Mouse (Mus musculus): ENCODE data around the gene Egfl6. TPM values are rescaled to one million over a fixed set of nuclear protein-coding genes. Genes with fewer than 3 reads are reported as not detected.
A peak's percentile ranks its signal among the peaks of the same experiment; 100 is the strongest.

Gene Egfl6
- polyA plus RNA-seq, 1 experiment from 2014 or later, result 4.8 TPM

DNA sequence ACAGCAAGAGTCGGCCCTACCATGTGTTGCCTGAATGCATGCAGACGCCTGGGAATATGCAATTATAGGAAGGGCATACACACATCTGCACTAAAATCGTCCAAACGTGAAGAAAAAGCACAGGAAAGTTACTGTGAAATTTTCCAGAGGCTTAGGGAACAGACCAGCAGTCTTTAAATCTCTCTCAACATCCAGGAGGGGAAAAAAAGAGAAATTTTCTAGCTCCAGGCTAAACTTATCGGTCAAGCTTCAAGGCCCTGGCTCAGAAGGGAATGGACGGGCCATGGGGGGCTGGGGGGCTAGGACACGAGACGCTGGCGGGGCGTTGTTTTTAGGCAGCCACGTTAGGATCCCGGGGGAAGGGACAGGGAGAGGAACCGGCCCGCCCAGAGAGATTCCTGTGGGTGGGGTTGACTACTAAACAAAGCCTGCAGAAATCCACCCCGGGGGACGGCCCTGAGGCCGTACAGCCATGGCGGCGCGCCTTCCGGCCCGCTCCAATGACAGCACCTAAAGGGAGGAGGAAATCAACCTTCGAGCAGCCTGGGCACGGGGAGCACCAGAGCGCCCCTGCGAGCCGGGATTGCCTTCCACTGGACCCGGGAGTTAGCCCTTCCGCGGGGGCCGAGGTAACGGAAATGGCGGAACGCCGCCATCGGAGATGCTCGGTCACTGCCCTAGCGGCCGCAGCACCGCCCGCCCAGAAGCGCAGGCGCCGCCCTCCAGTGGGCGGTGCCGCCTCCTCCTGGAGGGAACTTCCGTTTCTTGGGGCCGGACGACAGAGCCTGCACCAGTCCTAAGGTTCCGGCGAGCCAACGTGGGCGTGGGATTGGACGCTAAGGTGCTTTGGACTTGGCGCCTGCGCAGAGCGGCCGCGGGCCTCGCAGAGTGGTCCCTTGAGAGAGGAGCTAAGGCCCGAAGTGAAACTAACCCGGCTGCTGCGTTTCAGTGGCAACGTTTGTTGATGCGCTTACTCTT, 75.5 kb downstream of the Egfl6 start:
- 17% methylated on average over 37 of the region's 65 CpGs for WGBS
- peak overlapping the region; percentile 56 for H3K4me3 ChIP-seq (ENCODE audit: low read length)
- ATAC-seq, result peak; percentile 99
- H3K36me3 ChIP-seq (ENCODE audit: control insufficient read depth, insufficient read depth, low read length), result no peaks in the 10 kb centered on the region
- no peaks in the 10 kb centered on the region for H3K4me1 ChIP-seq (ENCODE audit: control insufficient read depth, insufficient read depth, low read depth, low read length)
- no peaks in the 10 kb centered on the region for H3K9me3 ChIP-seq (ENCODE audit: control insufficient read depth, low read length)
- peak overlapping the region; percentile 55 for H3K4me2 ChIP-seq (ENCODE audit: low read length)
- H3K27me3 ChIP-seq (replicated peaks; ENCODE audit: control insufficient read depth, insufficient read depth, low read length), result no peaks in the 10 kb centered on the region
- H3K9ac ChIP-seq (ENCODE audit: low read depth, low read length), result peak overlapping the region; percentile 80
- H3K27ac ChIP-seq (ENCODE audit: low read depth, low read length), result peak overlapping the region; percentile 98

DNA sequence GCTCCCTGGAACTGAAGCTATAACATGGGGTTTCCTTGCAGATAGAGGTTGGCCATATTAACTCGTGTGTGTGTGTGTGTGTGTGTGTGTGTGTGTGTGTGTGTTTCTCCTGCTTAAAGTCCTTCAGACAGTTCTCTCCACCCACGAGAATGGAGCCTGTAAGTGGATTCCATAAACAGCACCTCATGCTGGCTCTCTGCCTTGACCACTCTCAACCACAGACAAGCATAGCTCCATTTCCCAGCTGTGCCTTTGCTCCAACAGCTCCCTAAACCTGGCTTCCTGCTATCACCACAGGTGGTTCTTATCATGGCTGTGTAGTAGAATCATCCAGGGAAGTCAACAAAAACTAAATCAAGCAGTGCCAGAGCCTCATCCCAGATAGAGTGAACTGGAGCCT, 81.1 kb downstream of the Egfl6 start:
- Histone ChIP-seq H3K9me3 (ENCODE audit: control insufficient read depth, low read length) (no peaks in the 10 kb centered on the region), H3K4me3 (ENCODE audit: low read length) (no peak overlapping the region), H3K4me2 (ENCODE audit: low read length) (no peak overlapping the region), H3K27me3 (replicated peaks; ENCODE audit: control insufficient read depth, insufficient read depth, low read length) (no peaks in the 10 kb centered on the region), H3K9ac (ENCODE audit: low read depth, low read length) (no peak overlapping the region), H3K4me1 (ENCODE audit: control insufficient read depth, insufficient read depth, low read depth, low read length) (no peaks in the 10 kb centered on the region), H3K27ac (ENCODE audit: low read depth, low read length) (no peak overlapping the region), H3K36me3 (ENCODE audit: control insufficient read depth, insufficient read depth, low read length) (no peaks in the 10 kb centered on the region)
- no peak for ATAC-seq
- WGBS, result 80% methylated on average over 2 of the region's 2 CpGs

DNA sequence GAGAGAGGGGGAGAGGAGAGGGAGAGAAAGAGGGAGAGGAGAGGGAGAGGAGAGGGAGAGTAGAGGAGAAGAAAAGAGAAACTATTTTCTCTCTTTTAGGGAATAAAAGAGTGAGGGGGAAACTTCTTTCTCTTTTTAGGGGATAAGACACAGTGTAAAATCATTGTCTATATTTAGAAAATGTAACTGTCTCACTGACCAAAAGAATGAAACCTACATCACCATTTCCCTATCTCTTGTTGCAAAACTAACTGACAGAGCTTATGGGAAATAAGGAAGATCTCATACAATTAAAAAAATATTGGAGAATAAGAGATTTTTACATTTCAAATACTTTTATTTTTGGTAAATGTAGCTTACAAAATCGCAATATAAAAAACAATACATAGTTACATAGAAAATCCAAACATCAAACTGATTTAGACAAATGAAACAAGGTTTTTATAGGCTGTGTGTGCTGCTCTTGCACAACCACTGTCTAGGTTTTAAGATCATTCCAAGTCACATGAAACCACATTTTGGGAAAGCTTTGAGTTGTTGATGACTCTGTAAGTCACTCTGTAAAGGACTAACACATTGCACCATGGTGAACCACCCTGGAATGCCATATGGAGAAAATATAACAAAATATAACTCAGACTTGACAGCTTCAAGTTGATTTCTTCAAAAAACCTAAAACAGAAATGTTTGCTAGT, 85.9 kb downstream of the Egfl6 start:
- H3K4me1 ChIP-seq (ENCODE audit: control insufficient read depth, insufficient read depth, low read depth, low read length), result no peaks in the 10 kb centered on the region
- no peak overlapping the region for H3K4me2 ChIP-seq (ENCODE audit: low read length)
- no peaks in the 10 kb centered on the region for H3K36me3 ChIP-seq (ENCODE audit: control insufficient read depth, insufficient read depth, low read length)
- H3K9me3 ChIP-seq (ENCODE audit: control insufficient read depth, low read length), result no peaks in the 10 kb centered on the region
- no peak for ATAC-seq
- no peak overlapping the region for H3K9ac ChIP-seq (ENCODE audit: low read depth, low read length)
- WGBS, result 67% methylated on average over 1 of the region's 1 CpGs
- no peak overlapping the region for H3K27ac ChIP-seq (ENCODE audit: low read depth, low read length)
- no peaks in the 10 kb centered on the region for H3K27me3 ChIP-seq (replicated peaks; ENCODE audit: control insufficient read depth, insufficient read depth, low read length)
- H3K4me3 ChIP-seq (ENCODE audit: low read length), result no peak overlapping the region

DNA sequence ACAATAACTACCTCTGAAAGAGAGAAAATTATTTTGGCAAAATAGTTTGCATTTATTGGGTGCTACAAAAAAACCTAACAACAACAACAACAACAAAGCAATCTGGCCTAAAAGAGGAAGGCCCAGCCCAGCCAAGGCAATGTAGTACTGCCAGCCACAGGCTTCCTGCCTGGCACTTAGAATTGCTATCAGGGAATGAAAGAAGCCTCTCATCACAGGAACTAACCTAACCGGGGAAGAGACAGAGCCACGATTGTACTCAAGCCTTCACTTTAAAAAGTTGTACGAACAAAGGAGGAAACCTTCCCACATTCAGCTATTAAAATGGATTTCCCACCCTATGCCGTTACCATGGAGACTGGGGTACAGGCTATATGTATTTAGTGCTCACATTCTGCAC, 87.7 kb downstream of the Egfl6 start:
- H3K36me3 ChIP-seq (ENCODE audit: control insufficient read depth, insufficient read depth, low read length), result no peaks in the 10 kb centered on the region
- WGBS, result 34% methylated on average over 4 of the region's 4 CpGs
- no peak overlapping the region for H3K4me2 ChIP-seq (ENCODE audit: low read length)
- no peak overlapping the region for H3K4me3 ChIP-seq (ENCODE audit: low read length)
- H3K27ac ChIP-seq (ENCODE audit: low read depth, low read length), result no peak overlapping the region
- no peaks in the 10 kb centered on the region for H3K27me3 ChIP-seq (replicated peaks; ENCODE audit: control insufficient read depth, insufficient read depth, low read length)
- no peak overlapping the region for H3K9ac ChIP-seq (ENCODE audit: low read depth, low read length)
- no peaks in the 10 kb centered on the region for H3K4me1 ChIP-seq (ENCODE audit: control insufficient read depth, insufficient read depth, low read depth, low read length)
- no peaks in the 10 kb centered on the region for H3K9me3 ChIP-seq (ENCODE audit: control insufficient read depth, low read length)
- peak; percentile 40; the same call in 1 of the 2 replicates for ATAC-seq

DNA sequence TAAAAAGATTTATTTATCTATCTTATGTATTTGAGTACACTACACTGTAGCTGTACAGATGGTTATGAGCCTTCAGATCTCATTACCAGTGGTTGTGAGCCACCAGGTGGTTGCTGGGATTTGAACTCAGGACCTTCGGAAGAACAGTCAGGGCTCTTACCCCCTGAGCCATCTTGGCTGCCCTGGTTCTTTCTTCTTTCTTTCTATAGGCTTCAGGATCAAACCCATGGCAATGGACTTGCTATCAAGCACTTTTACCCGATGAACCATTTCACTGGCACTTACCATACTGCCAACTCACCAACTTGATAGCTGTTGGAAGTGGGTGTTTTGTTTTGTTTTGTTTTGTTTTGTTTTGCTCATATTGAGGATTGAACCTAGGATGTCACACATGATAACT, 90.5 kb downstream of the Egfl6 start:
- H3K9ac ChIP-seq (ENCODE audit: low read depth, low read length), result no peak overlapping the region

DNA sequence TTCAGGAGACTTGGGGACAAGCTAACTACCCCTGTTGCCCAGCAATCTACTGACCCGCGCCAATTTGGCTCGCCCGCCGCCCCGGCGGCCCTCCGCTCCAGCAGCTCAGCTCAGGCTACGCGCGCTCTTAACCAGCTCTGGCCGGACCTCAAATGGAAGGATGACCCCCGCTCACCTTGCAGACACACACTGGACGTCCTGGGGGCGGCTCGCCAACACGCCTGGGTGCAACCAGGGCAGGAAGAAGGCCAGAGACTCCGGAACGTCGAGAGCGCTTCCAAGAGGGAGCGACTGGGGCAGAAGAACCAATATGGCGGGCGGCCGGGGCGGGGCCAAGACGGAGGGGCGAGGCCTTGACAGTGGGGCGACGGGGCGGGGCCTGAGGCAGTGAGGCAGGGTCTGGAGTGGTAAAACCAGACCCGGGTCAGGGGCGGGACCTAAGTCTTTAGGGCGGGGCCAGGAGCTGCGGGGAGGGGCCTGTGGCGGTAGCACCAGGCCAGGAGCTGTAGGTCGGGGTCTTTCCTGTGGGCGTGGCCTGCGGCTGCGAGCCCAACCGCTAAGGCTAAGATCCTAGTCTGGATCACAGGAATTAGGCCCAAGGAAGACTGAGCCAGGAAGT, 106.0 kb downstream of the Egfl6 start, which contains the start of gene Rab9:
Gene Rab9 (minus strand): TSS at position 503 of the 619 bp plus-strand sequence.
- peak; percentile 99 for ATAC-seq
- Histone ChIP-seq H3K9me3 (ENCODE audit: control insufficient read depth, low read length) (no peaks in the 10 kb centered on the region), H3K4me3 (ENCODE audit: low read length) (peak within 1 kb of the TSS; percentile 61), H3K9ac (ENCODE audit: low read depth, low read length) (peak within 1 kb of the TSS; percentile 77), H3K4me1 (ENCODE audit: control insufficient read depth, insufficient read depth, low read depth, low read length) (no peaks in the 10 kb centered on the region; the same call in none of the 2 replicates), H3K27ac (ENCODE audit: low read depth, low read length) (peak within 1 kb of the TSS; percentile 82), H3K27me3 (replicated peaks; ENCODE audit: control insufficient read depth, insufficient read depth, low read length) (no peaks in the 10 kb centered on the region), H3K36me3 (ENCODE audit: control insufficient read depth, insufficient read depth, low read length) (no peaks in the 10 kb centered on the region), H3K4me2 (ENCODE audit: low read length) (peak within 1 kb of the TSS; percentile 61)
- WGBS, result 18% methylated on average over 34 of the region's 41 CpGs

More for the DNA sequence above, 90.5 kb downstream of the Egfl6 start:
- Histone ChIP-seq H3K9me3 (ENCODE audit: control insufficient read depth, low read length) (no peaks in the 10 kb centered on the region), H3K4me1 (ENCODE audit: control insufficient read depth, insufficient read depth, low read depth, low read length) (no peaks in the 10 kb centered on the region), H3K27ac (ENCODE audit: low read depth, low read length) (no peak overlapping the region), H3K27me3 (replicated peaks; ENCODE audit: control insufficient read depth, insufficient read depth, low read length) (no peaks in the 10 kb centered on the region), H3K36me3 (ENCODE audit: control insufficient read depth, insufficient read depth, low read length) (no peaks in the 10 kb centered on the region), H3K4me2 (ENCODE audit: low read length) (no peak overlapping the region), H3K4me3 (ENCODE audit: low read length) (no peak overlapping the region)
- no peak for ATAC-seq
- WGBS, result 95% methylated on average over 2 of the region's 2 CpGs

DNA sequence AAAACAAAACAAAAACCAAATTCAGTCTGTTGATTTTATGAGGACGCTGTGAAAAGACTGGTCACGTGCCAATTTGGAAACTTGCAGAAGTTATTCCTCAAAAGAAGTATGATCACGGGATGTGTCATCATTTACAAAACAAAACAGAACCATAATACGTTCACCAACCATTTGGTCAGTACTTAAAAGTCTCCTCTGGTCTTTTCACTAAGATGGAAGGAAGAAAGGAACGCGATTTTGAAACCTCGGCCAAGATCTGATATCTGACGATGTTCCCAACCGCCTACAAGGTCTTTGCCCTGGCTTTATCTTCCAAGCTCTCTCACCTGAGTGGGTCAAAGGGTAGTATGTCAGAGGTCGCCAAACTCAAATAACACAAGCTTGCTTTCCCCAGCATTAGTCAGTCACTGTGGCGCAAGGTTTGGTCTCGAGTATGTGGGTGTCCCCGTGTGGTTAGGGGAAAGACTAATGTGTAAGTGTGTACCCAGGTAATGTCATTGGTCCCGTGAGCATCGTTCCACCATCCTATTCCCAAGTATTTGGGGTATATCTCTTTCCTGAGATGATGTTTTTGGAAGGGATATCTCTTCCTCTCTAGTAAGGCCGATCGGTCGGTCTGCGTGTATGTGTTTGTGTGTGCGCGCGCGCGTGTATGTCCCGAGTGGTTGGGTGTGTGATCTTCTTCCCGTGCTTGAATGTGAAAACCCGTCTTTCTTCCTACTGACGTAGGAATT, 106.7 kb downstream of the Egfl6 start:
- WGBS, result 17% methylated on average over 28 of the region's 28 CpGs
- ATAC-seq, result peak; percentile 44
- Histone ChIP-seq H3K4me1 (ENCODE audit: control insufficient read depth, insufficient read depth, low read depth, low read length) (no peaks in the 10 kb centered on the region; the same call in none of the 2 replicates), H3K27ac (ENCODE audit: low read depth, low read length) (peak overlapping the region; percentile 82), H3K36me3 (ENCODE audit: control insufficient read depth, insufficient read depth, low read length) (no peaks in the 10 kb centered on the region), H3K9ac (ENCODE audit: low read depth, low read length) (peak overlapping the region; percentile 77), H3K9me3 (ENCODE audit: control insufficient read depth, low read length) (no peaks in the 10 kb centered on the region), H3K4me3 (ENCODE audit: low read length) (peak overlapping the region; percentile 61), H3K4me2 (ENCODE audit: low read length) (peak overlapping the region; percentile 61), H3K27me3 (replicated peaks; ENCODE audit: control insufficient read depth, insufficient read depth, low read length) (no peaks in the 10 kb centered on the region)

DNA sequence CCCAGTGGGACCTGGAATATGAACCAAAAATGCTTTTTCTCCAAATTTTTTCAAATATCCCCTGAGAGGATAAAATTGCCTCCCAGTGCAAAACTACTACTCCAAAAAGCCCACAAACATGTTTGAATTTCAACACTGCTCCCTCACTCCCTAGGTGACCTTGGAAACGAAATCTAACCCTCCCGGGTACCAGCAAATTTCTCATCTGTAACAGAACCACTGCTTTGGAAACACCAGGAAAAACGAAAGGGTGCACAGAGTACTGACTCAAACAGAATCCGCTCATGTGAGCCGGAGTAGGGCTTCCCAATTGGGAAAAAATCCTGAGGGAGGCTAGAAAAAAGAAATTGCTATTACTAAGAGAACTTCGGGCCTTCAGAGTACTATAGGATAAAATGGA, 108.1 kb downstream of the Egfl6 start:
- Histone ChIP-seq H3K4me3 (ENCODE audit: low read length) (peak overlapping the region; percentile 14; the same call in 1 of the 2 replicates), H3K9me3 (ENCODE audit: control insufficient read depth, low read length) (no peaks in the 10 kb centered on the region), H3K4me2 (ENCODE audit: low read length) (peak overlapping the region; percentile 61), H3K27ac (ENCODE audit: low read depth, low read length) (no peak overlapping the region), H3K27me3 (replicated peaks; ENCODE audit: control insufficient read depth, insufficient read depth, low read length) (no peaks in the 10 kb centered on the region), H3K4me1 (ENCODE audit: control insufficient read depth, insufficient read depth, low read depth, low read length) (no peaks in the 10 kb centered on the region; the same call in none of the 2 replicates), H3K9ac (ENCODE audit: low read depth, low read length) (no peak overlapping the region; the same call in 1 of the 2 replicates), H3K36me3 (ENCODE audit: control insufficient read depth, insufficient read depth, low read length) (no peaks in the 10 kb centered on the region)
- 62% methylated on average over 6 of the region's 6 CpGs for WGBS
- ATAC-seq, result no peak

Measured in hindbrain, embryonic 16.5 days (tissue).